Mouse (Mus musculus): Measurements from ENCODE around the gene Ppp2r1b. TPM values are rescaled to one million over a fixed set of nuclear protein-coding genes. Genes with fewer than 3 reads are reported as not detected.

Gene Ppp2r1b
- polyA plus RNA-seq, 1 experiment from 2014 or later = 74.6 TPM

- H3K9me3 ChIP-seq (ENCODE audit: low read length) = no peaks in the 10 kb centered on the region
- no peak overlapping the region for H3K27ac ChIP-seq (ENCODE audit: low read length)
- no peaks in the 10 kb centered on the region for H3K27me3 ChIP-seq (ENCODE audit: insufficient read depth, low read length)
- H3K9ac ChIP-seq (replicated peaks; ENCODE audit: low read length) = no peak overlapping the region
- no peak for ATAC-seq (ENCODE audit: low FRiP score, low TSS enrichment)
- H3K4me2 ChIP-seq (replicated peaks; ENCODE audit: low read depth, low read length) = no peak overlapping the region
- 99% methylated on average over 5 of the region's 5 CpGs for WGBS
- H3K36me3 ChIP-seq (ENCODE audit: insufficient read depth, low read length) = peaks cover 40% of the 10 kb centered on the region
- no peaks in the 10 kb centered on the region for H3K4me1 ChIP-seq (ENCODE audit: insufficient read depth, low read length)
- H3K4me3 ChIP-seq (ENCODE audit: low read length) = no peak overlapping the region
Observed at GRCm38 (mm10) chr9:50813796-50814195, 31.3 kb upstream of the Ppp2r1b start.

- peaks cover 33% of the 10 kb centered on the region for H3K36me3 ChIP-seq (ENCODE audit: insufficient read depth, low read length)
- no peak for ATAC-seq (ENCODE audit: low FRiP score, low TSS enrichment)
Observed at GRCm38 (mm10) chr9:50815666-50816065, 29.4 kb upstream of the Ppp2r1b start.

DNA sequence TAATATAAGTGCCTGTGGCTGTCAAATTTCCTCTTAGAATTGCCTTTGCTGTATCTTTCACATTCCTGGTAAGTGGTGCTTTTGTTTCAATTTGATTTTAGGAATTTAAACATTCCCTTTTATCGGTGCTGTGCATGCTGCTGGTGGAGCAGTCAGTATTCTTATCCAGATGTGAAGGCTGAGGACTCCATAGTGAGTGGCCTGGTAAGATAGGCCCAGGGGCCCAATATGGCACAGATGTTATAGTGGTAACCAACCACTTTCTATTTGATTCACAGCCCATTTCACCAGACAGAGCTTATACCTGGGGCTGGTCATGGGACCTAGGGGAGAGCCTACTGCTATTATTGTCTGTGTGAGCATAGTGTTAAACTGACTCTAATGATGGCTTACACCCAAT lies 28.6 kb upstream of the Ppp2r1b start:
- Histone ChIP-seq H3K4me2 (replicated peaks; ENCODE audit: low read depth, low read length) (no peak overlapping the region), H3K4me1 (ENCODE audit: insufficient read depth, low read length) (no peaks in the 10 kb centered on the region), H3K4me3 (ENCODE audit: low read length) (no peak overlapping the region), H3K36me3 (ENCODE audit: insufficient read depth, low read length) (peaks cover 33% of the 10 kb centered on the region), H3K27ac (ENCODE audit: low read length) (no peak overlapping the region), H3K9me3 (ENCODE audit: low read length) (no peaks in the 10 kb centered on the region), H3K9ac (replicated peaks; ENCODE audit: low read length) (no peak overlapping the region), H3K27me3 (ENCODE audit: insufficient read depth, low read length) (no peaks in the 10 kb centered on the region)
- 100% methylated on average over 1 of the region's 1 CpGs for WGBS
- ATAC-seq (ENCODE audit: low FRiP score, low TSS enrichment) = no peak

More at GRCm38 (mm10) chr9:50815666-50816065, 29.4 kb upstream of the Ppp2r1b start:
- Histone ChIP-seq H3K9me3 (ENCODE audit: low read length) (no peaks in the 10 kb centered on the region), H3K4me3 (ENCODE audit: low read length) (no peak overlapping the region), H3K27ac (ENCODE audit: low read length) (no peak overlapping the region), H3K27me3 (ENCODE audit: insufficient read depth, low read length) (no peaks in the 10 kb centered on the region), H3K4me2 (replicated peaks; ENCODE audit: low read depth, low read length) (no peak overlapping the region), H3K4me1 (ENCODE audit: insufficient read depth, low read length) (no peaks in the 10 kb centered on the region), H3K9ac (replicated peaks; ENCODE audit: low read length) (no peak overlapping the region)
- WGBS = 99% methylated on average over 4 of the region's 4 CpGs

DNA sequence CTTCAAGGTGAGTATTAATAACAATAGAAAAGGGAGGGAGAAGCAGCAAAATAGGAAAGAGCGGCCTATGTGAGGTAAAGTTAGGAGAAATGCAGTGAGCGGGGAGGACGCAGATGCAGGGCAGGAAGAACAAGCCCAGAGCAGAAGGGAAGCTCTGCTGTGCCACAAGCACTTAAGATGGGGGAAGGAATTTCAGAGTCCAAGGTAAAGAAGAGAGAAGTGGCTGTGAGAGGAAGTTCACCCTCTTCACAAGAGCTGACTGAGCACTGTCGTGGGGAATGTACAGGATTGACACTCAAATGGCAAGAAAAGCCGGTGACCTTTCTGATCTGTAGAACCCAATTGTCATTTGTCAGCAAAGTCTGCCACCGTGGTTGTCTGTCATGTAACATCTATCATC lies 27.1 kb upstream of the Ppp2r1b start:
- Histone ChIP-seq H3K27me3 (ENCODE audit: insufficient read depth, low read length) (no peaks in the 10 kb centered on the region), H3K4me3 (ENCODE audit: low read length) (no peak overlapping the region), H3K9me3 (ENCODE audit: low read length) (no peaks in the 10 kb centered on the region), H3K9ac (replicated peaks; ENCODE audit: low read length) (no peak overlapping the region), H3K36me3 (ENCODE audit: insufficient read depth, low read length) (peaks cover 33% of the 10 kb centered on the region), H3K27ac (ENCODE audit: low read length) (no peak overlapping the region), H3K4me2 (replicated peaks; ENCODE audit: low read depth, low read length) (no peak overlapping the region), H3K4me1 (ENCODE audit: insufficient read depth, low read length) (no peaks in the 10 kb centered on the region)
- WGBS = 90% methylated on average over 6 of the region's 6 CpGs
- ATAC-seq (ENCODE audit: low FRiP score, low TSS enrichment) = no peak

GRCm38 (mm10) chr9:50819716-50820115 lies 25.4 kb upstream of the Ppp2r1b start:
- peaks cover 27% of the 10 kb centered on the region for H3K36me3 ChIP-seq (ENCODE audit: insufficient read depth, low read length)
- H3K4me1 ChIP-seq (ENCODE audit: insufficient read depth, low read length) = no peaks in the 10 kb centered on the region
- H3K27ac ChIP-seq (ENCODE audit: low read length) = no peak overlapping the region
- no peak overlapping the region for H3K4me3 ChIP-seq (ENCODE audit: low read length)
- H3K9me3 ChIP-seq (ENCODE audit: low read length) = no peaks in the 10 kb centered on the region
- no peak overlapping the region for H3K9ac ChIP-seq (replicated peaks; ENCODE audit: low read length)
- H3K4me2 ChIP-seq (replicated peaks; ENCODE audit: low read depth, low read length) = no peak overlapping the region
- 90% methylated on average over 6 of the region's 6 CpGs for WGBS
- no peak for ATAC-seq (ENCODE audit: low FRiP score, low TSS enrichment)
- no peaks in the 10 kb centered on the region for H3K27me3 ChIP-seq (ENCODE audit: insufficient read depth, low read length)

GRCm38 (mm10) chr9:50821651-50822050 lies 23.4 kb upstream of the Ppp2r1b start:
- Histone ChIP-seq H3K9ac (replicated peaks; ENCODE audit: low read length) (no peak overlapping the region), H3K27me3 (ENCODE audit: insufficient read depth, low read length) (no peaks in the 10 kb centered on the region), H3K4me1 (ENCODE audit: insufficient read depth, low read length) (no peaks in the 10 kb centered on the region), H3K4me3 (ENCODE audit: low read length) (no peak overlapping the region), H3K9me3 (ENCODE audit: low read length) (no peaks in the 10 kb centered on the region), H3K4me2 (replicated peaks; ENCODE audit: low read depth, low read length) (no peak overlapping the region), H3K36me3 (ENCODE audit: insufficient read depth, low read length) (peaks cover 22% of the 10 kb centered on the region), H3K27ac (ENCODE audit: low read length) (no peak overlapping the region)
- WGBS = 97% methylated on average over 6 of the region's 6 CpGs
- no peak for ATAC-seq (ENCODE audit: low FRiP score, low TSS enrichment)

- Histone ChIP-seq H3K9ac (replicated peaks; ENCODE audit: low read length) (no peak overlapping the region), H3K27ac (ENCODE audit: low read length) (no peak overlapping the region), H3K4me3 (ENCODE audit: low read length) (no peak overlapping the region), H3K4me1 (ENCODE audit: insufficient read depth, low read length) (no peaks in the 10 kb centered on the region), H3K27me3 (ENCODE audit: insufficient read depth, low read length) (no peaks in the 10 kb centered on the region), H3K36me3 (ENCODE audit: insufficient read depth, low read length) (peaks cover 18% of the 10 kb centered on the region), H3K9me3 (ENCODE audit: low read length) (no peaks in the 10 kb centered on the region), H3K4me2 (replicated peaks; ENCODE audit: low read depth, low read length) (no peak overlapping the region)
- ATAC-seq (ENCODE audit: low FRiP score, low TSS enrichment) = no peak
- 95% methylated on average over 5 of the region's 5 CpGs for WGBS
Observed at GRCm38 (mm10) chr9:50822216-50822615, 22.9 kb upstream of the Ppp2r1b start.

DNA sequence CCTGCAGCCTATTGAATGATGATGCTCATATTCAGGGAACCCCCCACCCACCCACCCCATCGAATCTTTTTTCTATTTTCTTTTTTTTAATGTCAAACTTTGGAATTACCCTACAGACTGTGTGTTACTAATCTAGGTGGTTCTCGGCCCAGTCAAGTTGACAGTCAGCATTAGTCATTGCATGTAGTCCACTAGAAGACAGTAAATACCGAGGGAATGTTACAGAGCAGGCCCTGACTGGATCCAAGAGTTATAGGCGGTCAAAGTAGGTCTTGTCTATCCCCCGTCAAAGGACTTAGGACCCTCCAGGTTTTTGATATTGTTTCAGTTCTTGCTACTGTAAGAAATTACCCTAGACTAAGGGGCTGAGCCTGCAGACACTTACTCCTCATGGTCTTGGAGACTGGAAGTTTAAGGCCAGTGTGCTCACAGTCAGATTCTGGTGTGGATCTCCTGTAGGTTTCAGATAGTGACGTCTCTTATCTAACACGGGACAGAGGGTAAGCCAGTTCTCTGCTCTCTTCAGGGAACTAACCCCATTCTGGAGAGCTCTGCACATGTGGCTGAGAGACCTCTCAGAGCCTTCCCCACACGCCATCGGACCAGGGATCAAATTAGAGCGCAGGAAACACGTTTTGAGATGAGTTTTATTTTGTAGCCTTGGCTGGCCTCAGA lies 21.2 kb upstream of the Ppp2r1b start:
- no peaks in the 10 kb centered on the region for H3K27me3 ChIP-seq (ENCODE audit: insufficient read depth, low read length)
- no peak overlapping the region for H3K4me3 ChIP-seq (ENCODE audit: low read length)
- no peak overlapping the region for H3K4me2 ChIP-seq (replicated peaks; ENCODE audit: low read depth, low read length)
- no peaks in the 10 kb centered on the region for H3K9me3 ChIP-seq (ENCODE audit: low read length)
- ATAC-seq (ENCODE audit: low FRiP score, low TSS enrichment) = no peak
- 90% methylated on average over 11 of the region's 11 CpGs for WGBS
- peaks cover 18% of the 10 kb centered on the region for H3K36me3 ChIP-seq (ENCODE audit: insufficient read depth, low read length)
- no peak overlapping the region for H3K27ac ChIP-seq (ENCODE audit: low read length)
- no peaks in the 10 kb centered on the region for H3K4me1 ChIP-seq (ENCODE audit: insufficient read depth, low read length)
- H3K9ac ChIP-seq (replicated peaks; ENCODE audit: low read length) = no peak overlapping the region

DNA sequence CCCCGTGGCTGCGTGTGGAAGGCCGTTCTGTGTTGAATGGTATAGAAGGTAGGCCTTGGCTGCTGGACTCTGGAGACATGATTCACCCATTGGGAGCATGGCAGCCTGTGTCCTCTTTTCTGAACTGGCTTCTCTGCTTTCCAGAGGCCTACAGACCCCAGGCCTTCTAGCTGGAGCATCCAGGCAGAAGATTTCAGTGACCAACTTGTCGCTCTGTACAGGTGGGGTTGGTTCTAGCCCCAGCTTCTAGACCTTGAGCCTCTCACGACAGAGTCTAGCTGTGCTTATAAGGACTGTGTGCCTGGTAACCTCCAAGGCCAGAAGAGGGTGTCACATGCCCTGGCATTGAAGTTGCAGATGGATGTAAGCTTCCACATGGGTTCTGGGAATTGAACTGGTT lies 13.6 kb upstream of the Ppp2r1b start:
- H3K36me3 ChIP-seq (ENCODE audit: insufficient read depth, low read length) = peaks cover 15% of the 10 kb centered on the region
- H3K4me3 ChIP-seq (ENCODE audit: low read length) = no peak overlapping the region
- H3K4me1 ChIP-seq (ENCODE audit: insufficient read depth, low read length) = no peaks in the 10 kb centered on the region
- no peak overlapping the region for H3K4me2 ChIP-seq (replicated peaks; ENCODE audit: low read depth, low read length)
- H3K27ac ChIP-seq (ENCODE audit: low read length) = no peak overlapping the region
- WGBS = 95% methylated on average over 5 of the region's 5 CpGs
- no peaks in the 10 kb centered on the region for H3K9me3 ChIP-seq (ENCODE audit: low read length)
- H3K27me3 ChIP-seq (ENCODE audit: insufficient read depth, low read length) = no peaks in the 10 kb centered on the region
- no peak for ATAC-seq (ENCODE audit: low FRiP score, low TSS enrichment)
- H3K9ac ChIP-seq (replicated peaks; ENCODE audit: low read length) = no peak overlapping the region

GRCm38 (mm10) chr9:50832162-50832561 lies 12.9 kb upstream of the Ppp2r1b start:
- Histone ChIP-seq H3K4me2 (replicated peaks; ENCODE audit: low read depth, low read length) (no peak overlapping the region), H3K9me3 (ENCODE audit: low read length) (no peaks in the 10 kb centered on the region), H3K9ac (replicated peaks; ENCODE audit: low read length) (no peak overlapping the region), H3K27ac (ENCODE audit: low read length) (no peak overlapping the region), H3K4me3 (ENCODE audit: low read length) (no peak overlapping the region), H3K36me3 (ENCODE audit: insufficient read depth, low read length) (peaks cover 15% of the 10 kb centered on the region), H3K4me1 (ENCODE audit: insufficient read depth, low read length) (no peaks in the 10 kb centered on the region), H3K27me3 (ENCODE audit: insufficient read depth, low read length) (no peaks in the 10 kb centered on the region)
- ATAC-seq (ENCODE audit: low FRiP score, low TSS enrichment) = no peak
- 97% methylated on average over 4 of the region's 4 CpGs for WGBS

Measured in kidney, embryonic 16.5 days (tissue).